Mouse (Mus musculus): ENCODE measurements at regions not wholly inside any gene's neighbourhood (a gene's known extent, or its start where the extent isn't known, plus 50 kb on each side); places are given as distances from the start of the nearest gene placed in this dataset.

- DNase-seq (ENCODE audit: low spot score in 2 of 2): no peak
Measured at GRCm38 (mm10) chr14:76917139-76917929, 119.2 kb upstream of the Ccdc122 start.

- no peak for DNase-seq (ENCODE audit: low spot score in 2 of 2)
Measured at GRCm38 (mm10) chr14:76913850-76914249, 122.7 kb upstream of the Ccdc122 start.

- no peak for DNase-seq (ENCODE audit: low spot score in 2 of 2)
Measured at GRCm38 (mm10) chr14:76912301-76913001, 124.1 kb upstream of the Ccdc122 start.

- DNase-seq (ENCODE audit: low spot score in 2 of 2): no peak
Measured at GRCm38 (mm10) chr14:76911271-76911670, 125.3 kb upstream of the Ccdc122 start.

GRCm38 (mm10) chr14:76910186-76910585 lies 126.4 kb upstream of the Ccdc122 start:
- no peak for DNase-seq (ENCODE audit: low spot score in 2 of 2)

GRCm38 (mm10) chr14:76907941-76908340 lies 128.6 kb upstream of the Ccdc122 start:
- no peak for DNase-seq (ENCODE audit: low spot score in 2 of 2)

GRCm38 (mm10) chr14:76902962-76903757 lies 133.4 kb upstream of the Ccdc122 start:
- no peak for DNase-seq (ENCODE audit: low spot score in 2 of 2)

GRCm38 (mm10) chr14:76901490-76901889 lies 135.1 kb upstream of the Ccdc122 start:
- DNase-seq (ENCODE audit: low spot score in 2 of 2): no peak

GRCm38 (mm10) chr14:76899331-76899730 lies 137.2 kb upstream of the Ccdc122 start:
- no peak for DNase-seq (ENCODE audit: low spot score in 2 of 2)

- no peak for DNase-seq (ENCODE audit: low spot score in 2 of 2)
Measured at GRCm38 (mm10) chr14:76887708-76888107, 148.9 kb upstream of the Ccdc122 start.

GRCm38 (mm10) chr14:76887201-76887600 lies 149.4 kb upstream of the Ccdc122 start:
- no peak for DNase-seq (ENCODE audit: low spot score in 2 of 2)

GRCm38 (mm10) chr14:76883231-76883651 lies 153.3 kb upstream of the Ccdc122 start:
- no peak for DNase-seq (ENCODE audit: low spot score in 2 of 2)

GRCm38 (mm10) chr14:76882711-76883171 lies 153.8 kb upstream of the Ccdc122 start:
- peak; percentile 39 to 49 for DNase-seq (ENCODE audit: low spot score in 2 of 2)

- DNase-seq (ENCODE audit: low spot score in 2 of 2): no peak
Measured at GRCm38 (mm10) chr14:76880851-76881250, 155.7 kb upstream of the Ccdc122 start.

- DNase-seq (ENCODE audit: low spot score in 2 of 2): no peak
Measured at GRCm38 (mm10) chr14:76877306-76877705, 159.3 kb upstream of the Ccdc122 start.

GRCm38 (mm10) chr14:76876015-76876414 lies 160.6 kb upstream of the Ccdc122 start:
- peak in 1 of 2 experiments; percentile 45 for DNase-seq (ENCODE audit: low spot score in 2 of 2)

GRCm38 (mm10) chr14:76875266-76875900 lies 161.2 kb upstream of the Ccdc122 start:
- DNase-seq (ENCODE audit: low spot score in 2 of 2): no peak

GRCm38 (mm10) chr14:76874542-76875265 lies 161.9 kb upstream of the Ccdc122 start:
- no peak for DNase-seq (ENCODE audit: low spot score in 2 of 2)

- no peak for DNase-seq (ENCODE audit: low spot score in 2 of 2)
Measured at GRCm38 (mm10) chr14:76873684-76874083, 162.9 kb upstream of the Ccdc122 start.

GRCm38 (mm10) chr14:76872976-76873375 lies 163.6 kb upstream of the Ccdc122 start:
- no peak for DNase-seq (ENCODE audit: low spot score in 2 of 2)

GRCm38 (mm10) chr14:76872510-76872909 lies 164.1 kb upstream of the Ccdc122 start:
- no peak for DNase-seq (ENCODE audit: low spot score in 2 of 2)
